Mouse (Mus musculus): ENCODE measurements around the gene Ajap1. TPM values are rescaled to one million over a fixed set of nuclear protein-coding genes. Genes with fewer than 3 reads are reported as not detected.

Ajap1 gene
- 27.0 and 27.1 TPM in 2 replicates for polyA plus RNA-seq (2015; fragmentation: Nextera tagmentation; extraction: Ambion mirVana)

GRCm38 (mm10) chr4:153482459-153483338 is at the start of gene Ajap1:
Ajap1 (minus strand) TSS chr4:153482811.
- Histone ChIP-seq H3K4me3 (peak within 1 kb of the TSS; percentile 86), H3K9ac (peak within 1 kb of the TSS; percentile 96), H3K4me2 (peak within 1 kb of the TSS; percentile 86), H3K4me1 (replicated peaks) (peaks cover 83% of the 10 kb centered on the region), H3K27me3 (peaks cover 20% of the 10 kb centered on the region), H3K9me3 (no peaks in the 10 kb centered on the region), H3K27ac (replicated peaks) (peak within 1 kb of the TSS; percentile 97), H3K36me3 (no peaks in the 10 kb centered on the region)
- peak; percentile 55 for ATAC-seq (ENCODE audit: low read depth)
- WGBS: under 1% methylated on average over 81 of the region's 114 CpGs

- peaks cover 19% of the 10 kb centered on the region; the same call in 1 of the 2 replicates for H3K4me1 ChIP-seq (replicated peaks)
- H3K4me3 ChIP-seq: no peak overlapping the region
- H3K9me3 ChIP-seq: no peaks in the 10 kb centered on the region
- 0 out of 2 replicates have a peak overlapping the region, but pooled peaks have one; percentile 36 for H3K9ac ChIP-seq
- H3K27me3 ChIP-seq: no peaks in the 10 kb centered on the region
- ATAC-seq (ENCODE audit: low read depth): peak; percentile 65
- peak overlapping the region; percentile 46 for H3K27ac ChIP-seq (replicated peaks)
- WGBS: 40% methylated on average over 14 of the region's 14 CpGs
- H3K36me3 ChIP-seq: no peaks in the 10 kb centered on the region
- H3K4me2 ChIP-seq: no peak overlapping the region
Measured at GRCm38 (mm10) chr4:153530536-153530935, 47.9 kb upstream of the Ajap1 start.

- 76% methylated on average over 1 of the region's 1 CpGs for WGBS
- Histone ChIP-seq H3K9ac (no peak overlapping the region), H3K9me3 (no peaks in the 10 kb centered on the region), H3K4me3 (no peak overlapping the region), H3K27me3 (no peaks in the 10 kb centered on the region), H3K4me2 (no peak overlapping the region), H3K36me3 (no peaks in the 10 kb centered on the region), H3K4me1 (replicated peaks) (no peaks in the 10 kb centered on the region), H3K27ac (replicated peaks) (no peak overlapping the region)
- no peak for ATAC-seq (ENCODE audit: low read depth)
Measured at GRCm38 (mm10) chr4:153521601-153522000, 39.0 kb upstream of the Ajap1 start.

GRCm38 (mm10) chr4:153519888-153520287 is 37.3 kb upstream of the Ajap1 start:
- no peak overlapping the region for H3K9ac ChIP-seq
- H3K36me3 ChIP-seq: no peaks in the 10 kb centered on the region
- no peak overlapping the region for H3K4me3 ChIP-seq
- no peak overlapping the region for H3K4me2 ChIP-seq
- 89% methylated on average over 3 of the region's 3 CpGs for WGBS
- no peak for ATAC-seq (ENCODE audit: low read depth)
- H3K4me1 ChIP-seq (replicated peaks): peaks cover 10% of the 10 kb centered on the region
- no peaks in the 10 kb centered on the region for H3K9me3 ChIP-seq
- no peaks in the 10 kb centered on the region for H3K27me3 ChIP-seq
- H3K27ac ChIP-seq (replicated peaks): no peak overlapping the region

- Histone ChIP-seq H3K27ac (replicated peaks) (no peak overlapping the region), H3K9me3 (no peaks in the 10 kb centered on the region), H3K36me3 (no peaks in the 10 kb centered on the region), H3K9ac (no peak overlapping the region), H3K4me2 (no peak overlapping the region), H3K4me3 (no peak overlapping the region), H3K4me1 (replicated peaks) (peaks cover 10% of the 10 kb centered on the region), H3K27me3 (no peaks in the 10 kb centered on the region)
- ATAC-seq (ENCODE audit: low read depth): no peak
- 92% methylated on average over 1 of the region's 1 CpGs for WGBS
Measured at GRCm38 (mm10) chr4:153519289-153519688, 36.7 kb upstream of the Ajap1 start.

GRCm38 (mm10) chr4:153515786-153516185 is 33.2 kb upstream of the Ajap1 start:
- WGBS: 37% methylated on average over 10 of the region's 10 CpGs
- no peak overlapping the region; the same call in 1 of the 2 replicates for H3K27ac ChIP-seq (replicated peaks)
- no peaks in the 10 kb centered on the region for H3K27me3 ChIP-seq
- no peak overlapping the region for H3K9ac ChIP-seq
- H3K9me3 ChIP-seq: no peaks in the 10 kb centered on the region
- no peak overlapping the region for H3K4me3 ChIP-seq
- H3K4me1 ChIP-seq (replicated peaks): peaks cover 10% of the 10 kb centered on the region
- H3K4me2 ChIP-seq: no peak overlapping the region
- ATAC-seq (ENCODE audit: low read depth): no peak
- no peaks in the 10 kb centered on the region for H3K36me3 ChIP-seq

GRCm38 (mm10) chr4:153514071-153514470 is 31.5 kb upstream of the Ajap1 start:
- Histone ChIP-seq H3K4me2 (no peak overlapping the region), H3K27me3 (no peaks in the 10 kb centered on the region), H3K4me3 (no peak overlapping the region), H3K27ac (replicated peaks) (no peak overlapping the region), H3K9ac (no peak overlapping the region), H3K4me1 (replicated peaks) (peaks cover 10% of the 10 kb centered on the region), H3K9me3 (no peaks in the 10 kb centered on the region), H3K36me3 (no peaks in the 10 kb centered on the region)
- 67% methylated on average over 6 of the region's 6 CpGs for WGBS
- no peak for ATAC-seq (ENCODE audit: low read depth)

GRCm38 (mm10) chr4:153511530-153511929 is 28.9 kb upstream of the Ajap1 start:
- Histone ChIP-seq H3K9ac (no peak overlapping the region), H3K36me3 (no peaks in the 10 kb centered on the region), H3K4me3 (no peak overlapping the region), H3K27ac (replicated peaks) (no peak overlapping the region), H3K4me1 (replicated peaks) (peaks cover 10% of the 10 kb centered on the region), H3K27me3 (no peaks in the 10 kb centered on the region), H3K9me3 (no peaks in the 10 kb centered on the region), H3K4me2 (no peak overlapping the region)
- WGBS: 92% methylated on average over 1 of the region's 1 CpGs
- ATAC-seq (ENCODE audit: low read depth): no peak

- H3K27ac ChIP-seq (replicated peaks): no peak overlapping the region
- WGBS: 91% methylated on average over 7 of the region's 7 CpGs
- H3K9ac ChIP-seq: no peak overlapping the region
- no peaks in the 10 kb centered on the region for H3K36me3 ChIP-seq
- ATAC-seq (ENCODE audit: low read depth): no peak
- no peaks in the 10 kb centered on the region for H3K4me1 ChIP-seq (replicated peaks)
- no peak overlapping the region for H3K4me3 ChIP-seq
- no peak overlapping the region for H3K4me2 ChIP-seq
- no peaks in the 10 kb centered on the region for H3K27me3 ChIP-seq
- H3K9me3 ChIP-seq: no peaks in the 10 kb centered on the region
Measured at GRCm38 (mm10) chr4:153501936-153502335, 19.3 kb upstream of the Ajap1 start.

GRCm38 (mm10) chr4:153492444-153492843 is 9.8 kb upstream of the Ajap1 start:
- Histone ChIP-seq H3K4me3 (no peak overlapping the region), H3K9ac (no peak overlapping the region), H3K9me3 (0 out of 2 replicates have a peak, but pooled peaks cover 5% of the 10 kb centered on the region), H3K27me3 (no peaks in the 10 kb centered on the region), H3K27ac (replicated peaks) (no peak overlapping the region), H3K36me3 (no peaks in the 10 kb centered on the region), H3K4me2 (no peak overlapping the region), H3K4me1 (replicated peaks) (peaks cover 20% of the 10 kb centered on the region; the same call in 1 of the 2 replicates)
- ATAC-seq (ENCODE audit: low read depth): no peak
- 46% methylated on average over 9 of the region's 9 CpGs for WGBS

- WGBS: 58% methylated on average over 8 of the region's 8 CpGs
- Histone ChIP-seq H3K36me3 (no peaks in the 10 kb centered on the region), H3K9me3 (no peaks in the 10 kb centered on the region), H3K27me3 (0 out of 2 replicates have a peak, but pooled peaks cover 5% of the 10 kb centered on the region), H3K4me2 (no peak overlapping the region), H3K27ac (replicated peaks) (no peak overlapping the region), H3K4me3 (no peak overlapping the region), H3K4me1 (replicated peaks) (peaks cover 47% of the 10 kb centered on the region), H3K9ac (no peak overlapping the region)
- ATAC-seq (ENCODE audit: low read depth): no peak
Measured at GRCm38 (mm10) chr4:153489116-153489515, 6.5 kb upstream of the Ajap1 start.

GRCm38 (mm10) chr4:153485913-153486312 is 3.3 kb upstream of the Ajap1 start:
- H3K27me3 ChIP-seq: peaks cover 17% of the 10 kb centered on the region
- H3K27ac ChIP-seq (replicated peaks): no peak overlapping the region
- WGBS: 19% methylated on average over 4 of the region's 4 CpGs
- no peak overlapping the region for H3K4me2 ChIP-seq
- H3K9ac ChIP-seq: 0 out of 2 replicates have a peak overlapping the region, but pooled peaks have one; percentile 26
- H3K36me3 ChIP-seq: no peaks in the 10 kb centered on the region
- no peak for ATAC-seq (ENCODE audit: low read depth)
- H3K9me3 ChIP-seq: no peaks in the 10 kb centered on the region
- H3K4me3 ChIP-seq: no peak overlapping the region
- H3K4me1 ChIP-seq (replicated peaks): peaks cover 62% of the 10 kb centered on the region

All from neural tube, embryonic 13.5 days (tissue).